Mouse (Mus musculus): Measurements from ENCODE around the gene Snrnp70.

GRCm38 (mm10) chr7:45328841-45329475 lies 66.6 kb downstream of the Snrnp70 start:
- TF ChIP-seq GATA1 (IDR thresholded peaks at IDR 0.05; ENCODE audit: borderline replicate concordance, low read length) (no peak), FLI1 (IDR thresholded peaks at IDR 0.05; ENCODE audit: low read length) (no peak)
